Mouse (Mus musculus): ENCODE results near the gene Tnrc6b.

DNA sequence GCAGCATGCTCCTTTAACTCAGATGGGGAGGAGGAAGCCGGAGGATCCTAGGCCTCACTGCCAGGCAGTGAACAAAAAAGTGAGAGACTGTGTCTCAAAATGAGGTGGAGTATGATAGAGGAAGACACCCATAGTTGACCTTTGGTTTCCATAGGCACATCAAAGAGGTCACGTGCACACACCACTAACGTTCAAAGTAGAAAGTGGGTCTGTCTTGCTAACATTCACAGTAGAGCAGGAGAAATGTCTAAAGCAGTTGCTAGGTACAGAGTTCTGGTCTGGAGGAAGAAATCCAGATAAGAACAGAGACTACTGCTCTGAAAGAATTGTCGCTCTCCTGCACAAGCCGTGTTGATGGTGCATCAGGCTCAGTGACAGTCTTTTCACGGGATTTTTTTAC lies 10.7 kb downstream of the Tnrc6b start:
- TF ChIP-seq CTCF (IDR thresholded peaks at IDR 0.05; ENCODE audit: low read depth, low read length) (no peak), POLR2A (IDR thresholded peaks at IDR 0.05; ENCODE audit: insufficient read depth, low read length) (no peak), EP300 (IDR thresholded peaks at IDR 0.05; ENCODE audit: insufficient read depth, low read depth, low read length) (no peak)

Measured in ES-Bruce4 (cell line).